Mouse (Mus musculus) heart, adult 8-10 months (tissue): ENCODE measurements at regions not wholly inside any gene's neighbourhood (a gene's known extent, or its start where the extent isn't known, plus 50 kb on each side); places are given as distances from the start of the nearest gene placed in this dataset.

ENCODE experiments used
- DNase-seq: peaks from one replicate; pipeline ENCODE4 v3.0.0; 2022; ENCODE audit warnings: low spot score

DNA sequence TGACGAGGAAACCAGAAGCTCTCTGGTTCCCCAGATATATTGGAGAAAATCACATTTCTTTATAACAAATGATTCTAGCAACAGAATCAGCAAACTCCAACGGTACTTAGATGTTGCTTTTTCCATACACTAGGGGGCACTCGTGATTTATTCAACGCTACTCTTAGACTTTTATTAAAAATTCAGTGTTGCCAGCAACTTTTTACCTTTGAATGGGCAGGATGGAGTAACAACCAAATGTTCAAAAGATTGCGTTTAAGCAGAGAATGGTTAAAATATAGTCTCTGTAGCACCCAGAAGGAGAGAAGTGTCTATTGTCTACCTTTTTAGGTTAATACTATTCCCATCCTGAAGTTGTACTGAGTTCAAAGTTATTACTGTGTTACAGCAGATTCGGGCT is 715.4 kb upstream of the Cblb start:
- peak; percentile 3 for DNase-seq

DNA sequence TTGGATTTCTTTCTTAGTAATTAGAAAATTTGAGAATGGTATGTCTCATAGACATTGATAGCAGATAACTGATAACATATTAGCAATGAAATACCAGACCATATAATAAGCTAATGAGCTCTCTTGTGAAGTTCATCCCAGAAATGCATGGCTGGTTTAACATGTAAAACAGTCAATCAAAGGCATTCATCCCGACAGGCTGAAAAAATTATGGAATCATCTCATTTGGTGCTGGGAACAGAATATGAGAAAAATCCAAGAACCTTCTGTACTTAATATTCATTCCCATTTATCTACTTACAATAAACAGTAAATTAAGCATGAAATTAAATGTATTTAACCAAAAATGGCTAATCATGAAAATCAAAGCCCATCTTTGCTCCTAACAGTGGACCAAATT is 698.8 kb upstream of the Cblb start:
- no peak for DNase-seq

DNA sequence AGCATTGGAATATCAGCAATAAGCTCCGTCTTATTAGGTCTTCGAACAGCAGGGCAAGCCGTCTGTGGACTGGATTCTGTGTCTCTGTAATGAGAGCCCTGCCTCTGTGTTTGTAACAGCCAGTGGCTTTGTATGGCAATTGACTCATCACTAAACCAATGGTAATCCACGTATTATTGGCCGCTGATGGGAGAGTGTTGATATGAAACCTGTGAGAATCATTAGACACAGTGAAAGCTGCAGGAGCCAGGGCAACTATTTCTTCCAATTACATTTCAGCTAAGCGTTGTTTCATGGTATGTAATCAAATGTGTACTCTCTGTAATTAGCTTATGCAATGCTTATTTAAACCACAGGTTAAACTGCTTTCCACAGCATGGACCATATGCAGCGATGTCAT is 696.1 kb upstream of the Cblb start:
- no peak for DNase-seq

DNA sequence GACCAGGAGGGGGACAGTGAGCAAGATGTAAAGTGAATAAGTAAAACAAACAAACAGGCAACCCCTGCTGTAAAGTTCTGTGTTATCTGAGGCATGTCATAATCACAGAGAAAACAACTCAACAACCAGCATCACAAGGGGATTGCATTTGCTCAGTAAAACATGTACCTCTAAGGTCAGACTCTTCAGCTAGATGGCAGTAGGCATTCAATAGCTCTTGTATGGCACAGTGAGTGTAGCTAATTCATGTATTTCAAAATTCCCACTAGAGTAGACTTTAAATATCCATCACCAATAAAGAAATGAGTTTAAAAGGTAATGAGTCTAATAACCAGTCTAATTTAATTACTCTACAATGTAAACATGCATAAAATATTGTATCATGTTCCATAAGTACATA is 683.9 kb upstream of the Cblb start:
- no peak for DNase-seq

DNA sequence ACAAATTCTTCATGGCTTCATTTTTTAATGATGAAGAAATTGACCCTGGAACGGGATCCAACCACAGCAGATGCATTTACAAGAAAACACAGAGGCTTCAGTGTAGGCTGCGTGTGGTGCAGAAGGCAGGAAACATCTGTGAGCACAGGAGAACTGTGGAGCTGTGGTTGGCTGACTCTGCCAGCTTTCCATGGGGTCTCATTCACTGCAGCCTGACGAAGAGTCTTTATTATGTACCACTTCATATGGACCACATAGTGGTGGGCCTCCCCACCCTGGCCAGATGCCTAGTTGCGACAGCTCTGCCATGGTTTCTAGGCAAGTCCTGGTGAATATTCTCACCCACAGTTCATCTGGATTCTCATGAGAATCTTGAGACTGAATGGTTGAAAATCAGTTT is 678.9 kb upstream of the Cblb start:
- no peak for DNase-seq

DNA sequence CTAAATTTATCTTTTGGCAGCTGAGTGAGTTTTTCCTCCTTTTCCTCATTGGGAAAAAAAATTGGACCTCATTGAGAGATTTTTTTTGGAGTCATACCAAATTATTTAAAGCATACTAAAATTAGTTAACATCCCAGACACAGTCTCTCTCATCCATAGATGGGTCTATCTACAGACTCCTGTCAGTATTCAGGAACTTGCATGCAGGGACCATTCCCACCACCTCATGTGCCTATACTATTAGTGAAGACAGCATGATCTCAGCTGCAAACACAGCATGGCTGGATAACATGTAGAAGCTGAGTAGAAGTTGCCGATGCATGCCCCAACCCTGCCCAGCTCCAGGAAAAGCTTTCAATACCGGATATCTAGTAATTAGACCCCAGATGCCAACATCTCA is 677.2 kb upstream of the Cblb start:
- no peak for DNase-seq

DNA sequence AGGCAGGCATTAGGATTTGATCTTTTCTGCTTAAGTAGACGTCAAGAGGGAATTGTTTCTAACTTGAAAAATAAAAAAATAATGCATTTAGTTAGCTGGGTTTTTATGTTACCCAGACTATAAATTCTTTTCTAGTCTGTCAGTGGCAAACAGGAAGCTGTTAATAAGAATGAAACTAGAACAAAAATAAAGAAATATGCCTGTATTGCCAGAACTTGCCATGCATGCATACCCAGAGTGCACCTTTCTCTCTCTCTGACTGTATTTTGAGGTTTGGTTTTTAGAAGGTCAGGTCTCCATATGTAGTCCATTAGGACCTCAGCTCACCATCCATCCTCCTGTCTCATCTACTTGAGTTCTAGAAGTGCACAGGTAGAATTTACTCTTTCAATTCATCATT is 661.0 kb upstream of the Cblb start:
- DNase-seq: no peak

DNA sequence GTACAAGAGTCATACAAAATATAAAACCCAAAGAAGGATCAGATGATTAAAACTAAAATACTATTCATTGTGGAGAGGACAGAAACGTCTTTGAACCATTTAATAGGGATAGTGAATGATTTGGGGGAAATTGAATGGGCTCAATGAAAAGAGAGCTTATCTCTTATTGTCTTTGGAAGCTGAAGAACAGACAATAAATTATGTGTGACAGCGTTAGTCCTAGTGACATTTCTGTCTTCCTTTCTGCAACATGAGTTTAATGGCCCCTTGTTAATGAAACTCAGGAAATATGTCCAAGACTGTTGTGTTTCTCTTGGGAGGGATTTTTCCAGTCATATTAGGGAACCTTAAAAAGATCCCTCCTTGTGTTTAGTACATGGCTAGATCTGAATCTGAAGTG is 644.6 kb upstream of the Cblb start:
- no peak for DNase-seq

DNA sequence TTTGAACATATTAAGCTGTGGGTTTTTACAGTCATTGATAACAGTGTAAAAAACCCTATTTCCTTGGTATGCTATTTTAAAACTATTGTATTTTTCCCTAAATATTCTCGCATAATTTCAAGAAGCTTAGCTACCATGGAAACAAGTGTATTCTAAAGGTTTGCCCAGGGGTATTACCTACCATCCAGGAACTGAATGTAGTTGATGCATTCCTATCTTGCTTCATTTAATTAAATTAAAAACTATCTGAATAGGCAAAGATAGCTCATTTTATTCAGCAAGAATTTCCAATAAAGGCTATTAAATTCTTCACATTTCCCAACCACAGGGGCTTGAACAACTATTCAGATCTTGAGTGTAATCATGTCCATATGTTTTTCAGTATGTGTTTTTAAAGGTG is 643.5 kb upstream of the Cblb start:
- no peak for DNase-seq

DNA sequence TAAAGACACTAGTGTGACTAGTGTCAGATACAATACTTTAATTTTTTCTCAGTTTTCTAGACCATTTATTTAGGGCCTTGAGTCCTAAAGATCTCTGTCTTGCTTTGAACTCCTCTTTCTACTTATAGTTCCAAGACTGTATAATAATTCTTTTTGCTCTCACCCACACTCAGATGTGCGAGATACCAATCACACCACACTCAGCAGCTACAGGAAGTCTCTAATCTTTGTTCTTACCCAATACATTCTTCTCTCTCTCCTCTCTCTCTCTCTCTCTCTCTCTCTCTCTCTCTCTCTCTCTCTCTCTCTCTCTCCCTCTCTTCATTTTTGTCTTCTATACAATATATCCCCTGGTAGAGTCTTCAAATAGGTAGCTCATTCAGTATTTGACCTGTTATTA is 637.2 kb upstream of the Cblb start:
- no peak for DNase-seq
